Mouse (Mus musculus) cerebellum, postnatal 10 days (tissue): ENCODE results near the gene Mybpc1.
A peak's percentile ranks its signal among the peaks of the same experiment; 100 is the strongest.

Experiments used
- DNase-seq, 2 experiments: peaks; one replicate each; pipeline ENCODE4 v3.0.0; 2021; ENCODE audit warnings: mixed read lengths in 2 of 2

Mybpc1 gene

DNA sequence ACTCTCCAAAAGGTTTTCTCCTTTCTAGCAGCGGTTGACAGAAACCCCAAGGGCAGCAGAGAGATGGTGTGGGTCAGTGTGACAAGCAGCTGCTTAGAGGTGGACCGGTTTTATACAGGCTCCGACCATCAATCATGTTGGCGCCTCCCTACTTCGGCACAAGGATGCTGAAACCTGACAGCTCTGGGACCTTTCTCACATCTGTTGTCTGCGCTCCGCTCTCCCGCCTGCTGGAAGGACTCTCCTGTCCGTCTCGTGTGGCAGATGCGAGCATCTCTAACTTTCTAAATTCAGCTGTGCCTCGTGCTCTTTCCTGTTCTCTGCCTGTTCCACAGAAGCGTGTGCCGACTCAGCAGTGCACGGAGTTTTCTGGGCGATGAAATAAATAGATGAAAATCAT, at the start of gene Mybpc1:
Gene Mybpc1, minus strand, starts transcription at position 210 of the 400 bp plus-strand sequence.
- DNase-seq = peak in 1 of 2 experiments; percentile 14

GRCm38 (mm10) chr10:88645448-88645847, 40.5 kb upstream of the Mybpc1 start:
- DNase-seq = no peak

DNA sequence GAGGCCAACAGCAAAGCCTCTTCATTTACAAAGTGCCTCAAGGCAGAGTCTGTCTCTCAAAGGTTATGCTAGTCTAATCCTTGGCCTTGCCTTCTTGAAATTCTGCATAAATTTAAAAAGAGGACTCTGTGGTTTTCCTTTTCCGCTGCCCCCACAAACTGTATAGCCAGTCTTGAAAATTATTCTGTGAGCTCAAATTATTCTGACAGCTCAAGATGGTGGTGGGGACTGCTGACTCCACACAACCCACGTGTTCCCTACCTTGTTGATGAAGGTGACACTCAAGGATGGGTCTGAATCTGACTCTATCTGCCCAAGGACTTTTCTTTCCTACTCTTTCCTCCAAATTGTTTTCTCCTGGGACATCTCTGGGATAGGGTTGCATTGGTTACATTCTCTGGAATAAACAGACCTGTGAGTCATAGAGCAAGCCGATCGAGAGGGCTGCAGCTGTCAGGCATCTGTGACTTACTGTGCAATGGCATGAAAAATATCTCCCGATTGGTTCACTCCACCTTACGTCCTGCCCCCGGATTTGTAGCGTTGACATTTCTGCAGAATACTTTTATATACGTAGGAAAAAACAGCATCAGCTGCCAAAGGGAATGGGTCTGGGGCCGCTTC, 26.5 kb upstream of the Mybpc1 start:
- DNase-seq = no peak

- no peak for DNase-seq
These were observed 25.8 kb upstream of the Mybpc1 start for GRCm38 (mm10) chr10:88630663-88631329.

- no peak for DNase-seq
These were observed 22.1 kb upstream of the Mybpc1 start for GRCm38 (mm10) chr10:88627052-88627451.

DNA sequence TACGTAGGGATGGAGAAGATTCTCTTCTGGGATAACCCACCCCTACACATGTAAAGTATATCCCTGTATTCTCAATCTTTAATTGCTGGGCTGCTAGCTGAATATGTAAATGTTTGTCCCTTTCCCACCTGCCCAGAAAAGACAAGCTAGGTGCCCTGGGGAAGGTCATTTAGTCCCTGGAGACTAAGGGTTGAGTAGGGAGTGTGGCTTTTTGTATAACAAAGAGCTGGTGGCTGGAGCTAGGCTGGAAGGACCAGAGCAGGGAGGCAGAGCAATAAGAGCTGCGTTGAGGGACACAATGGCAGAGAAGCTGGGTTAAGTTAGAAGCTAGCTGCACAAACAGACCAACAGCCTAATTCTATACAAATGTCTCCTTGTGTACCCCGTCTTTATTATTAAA, 21.2 kb upstream of the Mybpc1 start:
- no peak for DNase-seq

GRCm38 (mm10) chr10:88624300-88624699, 19.3 kb upstream of the Mybpc1 start:
- DNase-seq = no peak

DNA sequence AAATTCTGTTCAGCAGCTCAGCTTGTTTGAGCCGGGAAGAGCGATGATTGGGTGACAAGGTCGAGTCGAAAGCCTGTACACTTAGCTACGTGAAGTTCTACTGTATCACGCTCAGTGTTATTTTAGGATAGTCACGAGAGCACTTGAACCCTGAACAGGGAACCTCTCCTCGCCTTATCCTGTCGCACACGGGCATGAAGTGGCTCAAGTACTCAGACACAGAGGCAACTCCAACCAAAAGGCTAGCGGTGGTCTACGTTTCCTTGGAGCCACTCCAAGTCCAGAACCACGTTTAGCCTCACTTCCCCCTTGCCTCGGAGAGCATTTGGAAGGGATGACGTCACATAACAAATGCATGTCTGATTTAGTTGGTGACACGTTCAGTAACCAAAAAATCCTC, 17.7 kb upstream of the Mybpc1 start:
- DNase-seq = no peak

DNA sequence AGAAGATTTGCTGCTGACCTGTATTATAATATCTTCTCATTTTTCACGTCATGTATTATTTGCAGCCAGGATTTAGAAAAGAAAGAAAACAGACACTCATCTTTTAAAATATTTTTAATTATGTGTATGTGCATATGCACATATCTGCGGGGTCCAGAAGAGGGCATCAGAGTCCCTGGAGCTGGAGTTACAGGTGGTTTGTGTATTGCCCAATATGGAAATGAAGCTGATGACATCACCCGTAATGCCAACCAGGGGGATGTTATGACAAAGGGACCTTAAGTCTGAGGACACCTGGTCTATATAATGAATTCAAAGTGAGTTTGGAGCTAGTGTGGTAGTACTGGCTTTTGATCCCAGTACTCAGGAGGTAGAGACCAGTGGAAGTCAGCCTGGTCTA, 15.9 kb upstream of the Mybpc1 start:
- DNase-seq = no peak

DNA sequence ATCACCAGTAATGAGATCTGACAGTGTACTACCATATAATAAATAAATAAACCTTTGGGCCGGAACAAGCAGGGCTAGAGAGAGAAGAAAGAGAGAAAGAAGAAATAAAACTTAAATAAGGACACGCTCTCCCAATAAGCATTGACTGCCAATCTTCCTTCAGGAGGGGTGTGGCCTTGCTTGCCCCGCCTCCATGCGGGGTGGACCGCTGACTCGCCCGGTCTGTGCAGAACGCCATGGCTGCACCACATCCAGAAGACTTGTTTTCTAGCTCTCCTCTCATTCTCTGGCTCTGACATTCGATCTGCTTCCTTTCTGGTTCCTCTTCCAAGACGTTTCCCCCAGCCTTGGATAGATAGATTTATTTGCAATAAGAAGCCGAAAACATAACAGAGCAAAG, 8.1 kb upstream of the Mybpc1 start:
- DNase-seq = no peak

DNA sequence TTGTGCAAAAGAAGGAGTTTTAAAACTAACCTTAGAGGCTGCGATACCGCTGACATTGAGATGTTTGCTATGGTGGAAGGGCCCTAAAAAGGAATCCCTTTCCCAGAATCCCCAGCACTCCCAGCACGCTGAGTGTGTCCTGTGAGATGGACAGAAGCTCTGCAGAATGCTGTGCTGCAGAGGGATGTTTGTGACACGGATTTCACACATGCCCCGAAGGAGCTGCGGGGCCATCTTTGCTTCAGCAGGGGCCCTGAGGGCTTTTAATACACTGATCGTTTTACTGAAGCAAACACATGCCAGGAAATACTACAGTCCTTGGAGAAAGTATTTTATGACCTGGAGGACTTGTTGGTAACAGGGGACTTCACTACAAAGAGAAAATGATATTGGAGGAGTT, 1.7 kb upstream of the Mybpc1 start:
- DNase-seq = no peak

DNA sequence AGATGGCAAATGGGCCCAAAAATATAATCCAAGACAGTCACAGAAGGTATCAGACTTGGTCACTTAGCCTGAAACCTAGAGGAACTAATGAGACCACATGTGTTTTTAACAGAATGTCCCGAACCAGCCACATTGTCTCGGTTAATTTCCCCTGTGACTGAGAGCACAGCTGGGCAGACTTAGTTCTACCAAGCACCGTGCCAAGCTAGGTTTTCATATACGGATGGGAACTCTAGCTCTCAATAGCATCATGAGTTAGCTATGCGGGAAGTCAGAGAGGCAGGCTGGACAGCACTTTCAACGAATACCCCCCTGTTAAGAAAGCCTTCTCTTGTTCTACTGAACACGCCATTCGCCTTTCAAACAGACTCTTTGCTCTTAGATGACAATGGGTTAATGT, 1.1 kb upstream of the Mybpc1 start:
- DNase-seq = no peak

- DNase-seq = no peak
These were observed 1.2 kb downstream of the Mybpc1 start for GRCm38 (mm10) chr10:88603773-88604172.

GRCm38 (mm10) chr10:88603256-88603655, 1.7 kb downstream of the Mybpc1 start:
- no peak for DNase-seq

- DNase-seq = no peak
These were observed 4.4 kb downstream of the Mybpc1 start for GRCm38 (mm10) chr10:88600591-88600990.

DNA sequence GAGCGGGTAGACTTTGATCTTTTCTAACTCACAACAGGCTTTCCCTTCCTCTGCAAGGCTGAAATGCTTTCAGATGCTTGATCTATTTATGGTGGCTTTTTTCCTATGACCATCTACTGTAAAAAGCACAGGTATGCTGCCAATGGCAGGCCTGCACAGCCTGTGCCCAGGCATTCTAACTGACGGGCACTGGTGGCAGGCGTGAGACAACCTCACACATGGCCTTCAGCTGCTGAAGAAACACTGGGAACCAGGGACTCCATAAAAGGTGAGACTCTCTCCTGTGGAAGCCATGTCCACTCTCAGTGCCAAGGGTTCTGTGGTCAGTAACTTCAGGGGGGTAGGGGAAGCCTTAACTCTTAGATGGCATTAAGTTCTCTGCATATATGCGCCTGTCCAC, 12.6 kb downstream of the Mybpc1 start:
- DNase-seq = peak in 1 of 2 experiments; percentile 6

GRCm38 (mm10) chr10:88591042-88591441, 13.9 kb downstream of the Mybpc1 start:
- DNase-seq = peak; percentile 78 to 86

DNA sequence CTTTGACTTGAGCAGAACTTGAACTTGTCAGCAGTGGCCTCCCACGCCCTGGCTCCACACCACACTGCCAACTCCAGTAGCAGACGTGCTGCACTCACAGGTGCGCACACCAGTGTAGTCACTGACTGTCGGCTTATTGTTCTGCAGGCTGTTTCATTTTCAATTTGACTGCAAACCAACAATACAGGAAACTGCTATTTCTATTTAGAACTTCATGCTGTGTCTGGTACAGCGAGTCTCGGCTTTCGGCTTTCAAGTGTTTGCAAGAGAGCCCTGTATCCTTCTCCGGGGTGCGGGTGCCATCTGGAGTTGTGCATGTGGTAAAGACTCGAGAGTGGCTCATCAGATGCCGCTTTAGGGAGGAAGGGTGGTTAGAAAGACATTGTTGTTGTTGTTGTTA, 20.5 kb downstream of the Mybpc1 start:
- DNase-seq = no peak

DNA sequence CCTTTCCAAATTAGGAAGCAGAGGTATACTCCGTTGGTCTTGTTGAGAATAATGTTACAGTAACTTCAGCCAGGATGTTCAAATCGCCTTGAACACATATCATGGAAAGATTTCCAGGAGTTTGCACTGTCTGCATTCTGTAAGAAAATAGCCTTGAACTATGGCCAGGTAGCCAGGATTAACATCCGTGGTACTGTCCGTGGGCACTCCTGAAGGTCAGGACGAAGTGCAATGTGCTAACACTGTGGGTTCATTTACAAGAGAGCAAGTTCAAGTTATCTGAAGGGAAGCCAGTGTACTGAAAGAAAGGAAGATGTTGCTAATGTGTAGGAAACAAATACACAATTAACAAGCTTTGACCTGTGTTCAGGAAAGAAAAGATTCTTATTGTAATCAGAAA, 24.2 kb downstream of the Mybpc1 start:
- no peak for DNase-seq

- no peak for DNase-seq
These were observed 26.3 kb downstream of the Mybpc1 start for GRCm38 (mm10) chr10:88578651-88579050.

DNA sequence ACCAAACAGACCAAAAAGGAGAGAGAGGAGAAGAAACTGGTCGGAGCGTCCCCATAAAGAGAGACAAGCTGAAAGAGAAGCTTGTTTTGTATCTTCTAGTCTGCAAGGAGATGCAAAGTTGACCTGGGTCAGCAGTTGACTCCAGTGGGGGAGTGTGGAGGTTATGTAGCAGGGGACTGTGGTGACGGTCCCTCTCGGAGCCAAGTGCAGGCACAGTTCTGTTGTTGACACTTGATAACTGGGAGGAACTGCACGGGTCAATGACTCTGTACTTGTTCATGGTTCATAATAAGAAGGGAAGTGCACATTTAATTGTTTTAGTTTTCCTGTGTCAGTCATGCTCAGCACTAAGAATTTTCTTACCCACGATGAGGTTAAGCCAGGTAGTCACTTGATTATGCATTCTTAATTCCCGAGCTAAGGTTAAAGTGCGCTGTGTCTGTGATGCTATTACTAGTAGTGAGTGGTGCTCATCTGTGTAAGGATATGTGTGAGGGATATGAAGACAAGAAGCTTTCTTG, 30.8 kb downstream of the Mybpc1 start:
- no peak for DNase-seq

- peak; percentile 14 to 20 for DNase-seq
These were observed 32.8 kb downstream of the Mybpc1 start for GRCm38 (mm10) chr10:88572123-88572522.

DNA sequence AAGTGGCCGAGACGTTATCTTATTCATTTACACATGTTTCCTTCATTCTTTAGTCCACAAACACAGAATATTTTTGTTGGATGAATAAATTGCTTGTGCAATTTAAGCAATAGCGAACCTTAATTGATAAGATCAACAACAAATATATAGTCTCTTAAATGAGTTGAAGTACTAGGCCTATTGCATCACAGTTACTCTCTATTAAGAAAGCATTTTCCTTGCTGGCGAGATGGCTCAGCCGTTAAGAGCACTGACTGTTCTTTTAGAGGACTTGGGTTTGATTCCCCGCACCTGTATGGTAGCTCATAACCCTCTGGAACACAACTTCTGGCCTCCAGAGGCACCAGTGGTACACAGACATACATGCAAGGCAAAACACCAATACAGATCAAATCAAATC, 47.9 kb downstream of the Mybpc1 start:
- DNase-seq = no peak

- DNase-seq = no peak
These were observed 52.2 kb downstream of the Mybpc1 start for GRCm38 (mm10) chr10:88552738-88553137.

- DNase-seq = no peak
These were observed 54.7 kb downstream of the Mybpc1 start for GRCm38 (mm10) chr10:88550225-88550624.
